Mouse (Mus musculus): ENCODE measurements around the gene Cib1.

The Cib1 gene

DNA sequence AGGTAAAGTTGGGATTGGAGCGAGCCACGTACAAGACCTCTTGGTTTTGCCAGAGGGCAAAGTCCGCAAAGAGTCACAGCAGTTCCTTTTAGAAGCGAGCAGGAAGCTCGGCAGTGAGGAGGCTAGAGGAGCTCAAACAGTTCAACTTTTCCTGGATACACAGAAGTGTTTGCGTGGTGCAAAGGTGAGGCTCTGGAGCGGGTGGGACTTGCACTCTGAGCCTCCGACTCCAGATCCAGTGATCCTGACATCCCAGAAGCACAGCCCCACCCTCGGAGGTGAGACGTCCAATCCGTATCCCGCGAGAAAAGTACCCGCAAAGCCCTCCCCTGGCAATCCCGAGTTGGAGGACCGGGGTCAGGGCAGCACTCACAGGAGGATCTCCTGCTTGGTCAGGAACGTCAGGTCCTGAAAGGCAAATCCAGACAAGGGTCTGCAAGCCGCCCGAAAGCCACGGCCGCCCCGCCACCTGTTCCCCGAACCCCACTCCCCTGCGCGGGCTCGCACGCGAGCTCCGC, 583 bp downstream of the Cib1 start:
- DNase-seq = peak; percentile 16

GRCm38 (mm10) chr7:80230196-80230595, 2.4 kb downstream of the Cib1 start:
- no peak for DNase-seq

DNA sequence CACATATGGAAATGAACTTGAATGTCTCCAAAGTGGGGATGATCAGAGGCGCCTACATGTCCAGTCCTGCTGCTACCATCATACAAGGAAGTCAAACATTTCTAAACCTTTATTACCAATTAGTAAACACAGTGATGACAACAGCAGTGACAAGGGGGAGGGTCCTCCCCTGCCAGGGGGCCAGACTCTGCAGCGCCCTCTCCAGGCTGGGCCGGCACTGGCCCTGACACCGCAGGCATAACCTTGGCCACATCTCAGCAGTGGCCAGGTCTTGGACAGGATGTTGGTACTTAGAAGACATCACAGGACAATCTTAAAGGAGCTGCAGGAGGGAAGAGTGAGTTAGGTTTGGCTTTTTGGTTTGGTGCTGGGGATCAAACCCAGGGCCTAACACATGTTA, 5.5 kb downstream of the Cib1 start:
- DNase-seq = no peak

GRCm38 (mm10) chr7:80221179-80221750, 11.3 kb downstream of the Cib1 start:
- DNase-seq = no peak

- DNase-seq = no peak
Observed at GRCm38 (mm10) chr7:80220237-80220797, 12.3 kb downstream of the Cib1 start.

- DNase-seq = no peak
Observed at GRCm38 (mm10) chr7:80218666-80219065, 13.9 kb downstream of the Cib1 start.

GRCm38 (mm10) chr7:80216566-80216965, 16.0 kb downstream of the Cib1 start:
- DNase-seq = no peak

DNA sequence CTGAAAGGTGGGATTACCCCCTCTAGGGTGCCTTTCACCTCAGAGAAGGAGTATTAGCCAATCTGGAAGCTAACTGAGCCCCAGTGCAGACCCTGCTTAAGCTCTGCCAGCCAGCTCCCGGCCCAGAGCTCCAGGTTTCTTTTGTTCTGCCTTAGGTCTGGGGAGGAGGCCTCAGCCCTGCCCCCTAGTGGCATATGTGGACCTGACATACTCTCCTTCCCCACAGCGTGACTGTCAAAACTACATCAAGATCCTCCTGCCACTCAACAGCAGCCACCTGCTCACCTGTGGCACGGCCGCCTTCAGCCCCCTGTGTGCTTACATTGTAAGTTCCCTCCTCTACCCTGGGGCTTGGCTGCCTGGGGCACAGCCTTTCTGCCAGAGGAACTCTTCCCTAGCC, 17.2 kb downstream of the Cib1 start:
- DNase-seq = peak; percentile 81

GRCm38 (mm10) chr7:80214459-80214858, 18.2 kb downstream of the Cib1 start:
- DNase-seq = no peak

DNA sequence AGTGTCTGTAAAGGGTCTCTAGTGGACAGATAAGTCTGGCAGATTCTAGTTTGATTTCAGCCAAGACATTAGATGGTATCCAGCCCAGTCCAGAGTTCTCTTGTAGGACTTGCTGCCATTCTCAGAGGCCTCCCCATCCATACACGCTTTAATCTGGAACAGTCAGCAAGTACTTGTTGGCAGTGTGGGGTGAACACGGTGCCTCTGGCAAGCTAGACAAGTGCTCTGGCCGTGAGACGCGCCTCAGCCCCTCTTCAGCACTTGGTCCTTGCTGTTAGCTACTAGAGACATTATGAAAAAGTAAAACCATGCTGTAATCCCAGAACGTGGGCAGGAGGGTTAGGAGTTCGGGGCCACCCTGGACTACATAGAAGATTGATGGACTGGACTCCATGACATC, 19.0 kb downstream of the Cib1 start:
- no peak for DNase-seq

GRCm38 (mm10) chr7:80210982-80211381, 21.6 kb downstream of the Cib1 start:
- no peak for DNase-seq

DNA sequence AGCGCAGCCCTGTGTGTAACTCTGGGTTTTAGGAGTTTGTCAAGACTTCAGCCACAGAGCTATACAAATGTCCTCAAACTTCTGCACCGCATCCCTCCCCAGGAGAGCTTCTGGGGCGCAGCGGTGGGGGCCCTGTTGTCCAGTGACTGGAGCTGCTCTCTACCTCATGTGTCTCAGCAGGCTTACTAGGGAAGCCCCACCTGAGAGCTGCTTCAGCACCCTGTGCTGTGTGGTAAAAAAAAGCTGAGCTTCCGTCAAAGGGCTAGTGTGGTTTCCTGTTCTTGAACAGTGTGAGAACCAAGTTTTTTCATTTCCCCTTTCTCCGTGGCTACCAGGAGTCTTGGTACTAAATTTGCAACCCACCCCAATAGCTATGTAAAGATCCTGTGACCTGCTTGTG, 22.9 kb downstream of the Cib1 start:
- no peak for DNase-seq

DNA sequence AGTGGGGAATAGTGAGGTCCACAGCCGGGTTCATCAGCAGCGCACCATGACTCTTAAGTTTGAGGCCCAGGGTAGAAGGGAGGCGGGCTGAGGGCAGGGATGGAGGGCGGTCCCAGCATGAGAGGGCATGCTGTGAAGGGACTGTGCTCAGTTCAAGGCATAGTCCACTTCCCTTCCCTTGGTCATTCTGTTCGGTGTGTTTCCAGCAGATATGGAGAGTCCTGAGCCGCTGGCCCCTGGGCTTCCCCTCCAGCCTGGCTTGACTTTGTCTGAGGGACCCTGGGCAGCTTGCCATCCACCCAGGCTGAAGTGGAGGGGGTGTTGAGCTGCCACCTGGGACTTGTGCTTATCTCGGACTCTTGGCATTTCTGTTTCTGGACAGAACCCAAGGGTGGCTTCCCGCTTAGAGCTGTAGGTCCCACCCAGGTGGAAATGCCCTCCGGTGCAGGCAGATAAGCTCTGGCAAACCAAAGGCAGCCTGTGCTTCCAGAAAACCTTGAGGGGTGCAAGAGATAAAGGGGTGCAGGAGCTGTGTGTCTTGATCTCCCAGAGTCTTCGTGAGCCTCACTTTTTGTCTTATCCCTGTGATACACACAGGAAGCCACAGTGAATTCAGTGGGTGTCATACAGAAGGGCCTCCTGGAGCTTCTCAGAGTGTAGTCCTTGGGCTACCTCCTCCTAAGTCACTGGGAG, 23.7 kb downstream of the Cib1 start:
- DNase-seq = no peak

DNA sequence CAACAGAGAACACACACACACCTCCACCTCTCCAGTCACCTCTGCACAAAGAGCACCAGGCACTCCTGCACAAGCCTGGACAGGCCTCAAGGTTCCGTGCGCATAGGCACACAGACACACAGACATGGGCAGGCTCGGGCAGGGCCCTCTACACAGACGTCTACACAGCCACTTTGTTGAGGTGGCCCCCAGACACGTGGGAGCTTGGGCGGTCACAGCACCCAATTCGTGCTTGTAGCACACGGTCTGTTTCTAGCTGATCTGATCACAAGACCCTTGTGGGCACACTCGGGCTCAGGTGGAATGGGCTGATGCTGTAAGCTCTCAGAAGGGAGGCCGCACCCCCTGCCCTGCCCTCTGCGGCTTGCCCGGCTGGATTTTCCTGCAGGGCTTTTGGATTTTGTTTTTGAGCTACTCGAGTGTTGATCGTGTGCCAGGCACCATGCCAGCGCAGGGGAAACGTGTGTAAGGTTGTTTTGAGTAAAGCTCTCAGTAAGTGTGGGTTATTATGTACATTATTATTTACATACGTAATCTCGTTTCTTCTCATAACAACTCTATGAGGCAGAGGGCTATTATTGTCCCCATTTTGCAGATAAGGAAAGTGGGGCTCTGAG, 24.5 kb downstream of the Cib1 start:
- DNase-seq = no peak

- no peak for DNase-seq
Observed at GRCm38 (mm10) chr7:80207314-80207731, 25.3 kb downstream of the Cib1 start.

DNA sequence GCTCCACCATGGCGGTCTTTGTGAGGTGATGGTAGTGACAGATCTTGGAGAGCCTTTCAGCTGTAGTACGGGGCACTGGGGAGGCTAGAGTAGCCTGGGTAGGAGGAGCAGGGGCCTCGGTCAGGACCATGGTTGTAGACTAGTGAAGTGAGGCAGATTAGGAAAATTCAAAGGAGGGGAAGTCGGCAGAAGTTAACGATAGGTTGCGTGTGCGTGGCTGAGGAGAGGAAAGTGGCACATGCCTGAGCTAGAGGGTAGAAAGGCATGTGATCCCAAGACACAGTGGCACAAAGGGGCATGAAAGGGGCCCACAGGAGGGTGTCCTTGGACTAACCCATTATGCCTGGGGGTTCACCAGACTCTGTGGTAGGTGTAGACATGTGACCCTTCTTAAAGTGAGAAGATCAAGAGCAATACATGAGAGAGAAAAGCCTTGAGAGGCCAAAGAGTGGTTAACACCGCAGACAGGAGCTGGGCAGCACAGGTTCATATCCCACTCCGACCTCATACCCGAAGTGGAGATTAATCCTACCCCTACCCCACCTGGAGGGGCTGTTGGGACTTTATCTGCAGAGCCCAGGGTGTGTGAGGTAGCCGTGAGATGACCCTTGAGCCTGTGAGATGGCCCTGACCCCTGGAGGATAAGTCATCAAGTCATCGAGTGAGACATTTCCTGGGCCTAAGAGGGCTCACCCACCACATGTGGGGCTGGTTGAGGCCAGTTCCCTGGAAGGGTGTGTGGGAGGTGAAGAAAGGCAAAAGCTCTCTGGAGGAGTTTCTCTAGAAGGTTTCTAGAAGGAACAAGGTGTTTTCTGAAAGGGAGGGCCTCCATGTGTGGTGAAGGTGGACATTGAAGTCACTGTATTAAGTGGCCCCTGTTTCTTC, 26.7 kb downstream of the Cib1 start:
- DNase-seq = no peak

DNA sequence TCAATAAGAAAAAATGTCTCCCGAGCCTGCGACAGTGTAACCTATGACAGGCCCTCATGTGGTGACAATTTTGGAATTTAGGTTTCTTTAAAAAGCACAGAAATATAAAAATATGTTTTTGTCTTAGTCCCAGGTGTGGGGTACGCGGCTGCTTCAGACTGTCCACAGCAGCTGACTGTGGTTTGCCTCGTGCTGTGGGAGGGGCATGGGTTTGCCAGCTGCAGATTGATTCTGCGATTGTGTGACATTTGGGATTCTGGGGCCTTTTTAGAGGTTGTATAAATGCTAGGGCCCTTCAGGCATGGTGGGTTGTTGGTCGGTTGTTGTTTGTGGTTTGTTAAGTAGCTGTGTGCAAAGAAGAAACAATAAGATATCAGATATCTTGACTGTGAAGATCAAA, 27.7 kb downstream of the Cib1 start:
- DNase-seq = no peak

GRCm38 (mm10) chr7:80204362-80204761, 28.3 kb downstream of the Cib1 start:
- DNase-seq = no peak

GRCm38 (mm10) chr7:80203638-80204096, 28.9 kb downstream of the Cib1 start:
- no peak for DNase-seq

- DNase-seq = no peak
Observed at GRCm38 (mm10) chr7:80202961-80203360, 29.7 kb downstream of the Cib1 start.

DNA sequence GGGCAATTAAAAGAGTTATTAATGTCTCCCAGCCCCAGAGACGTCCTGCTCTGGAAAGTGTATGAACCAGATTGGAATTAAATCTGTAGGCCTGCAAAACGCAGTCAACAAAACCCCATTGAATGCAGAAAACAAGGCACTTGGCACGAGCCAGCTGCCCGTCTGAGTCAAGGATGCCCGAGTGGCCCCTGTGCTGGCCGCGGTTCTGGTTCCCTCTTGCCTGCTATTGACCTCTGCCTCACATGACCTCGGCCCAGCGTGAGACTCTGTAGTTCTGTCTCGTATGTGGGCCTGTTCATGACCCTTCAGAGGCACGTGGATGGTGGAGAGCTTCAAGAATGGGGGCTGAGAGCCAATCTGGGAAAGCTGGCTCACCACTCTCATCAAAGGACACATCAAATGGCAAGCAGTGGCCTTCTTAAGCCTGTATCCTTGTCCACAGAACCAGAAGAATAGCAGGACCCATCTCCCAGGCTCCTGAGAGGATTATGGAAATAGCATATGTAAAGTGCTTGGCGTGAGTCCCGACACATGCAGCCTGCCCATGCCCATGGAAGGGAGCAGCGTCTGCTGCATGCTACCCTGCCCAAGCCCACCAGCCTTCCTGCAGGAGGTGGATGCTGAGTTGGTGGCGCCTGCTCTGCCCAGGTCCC, 30.6 kb downstream of the Cib1 start:
- peak; percentile 38 for DNase-seq

DNA sequence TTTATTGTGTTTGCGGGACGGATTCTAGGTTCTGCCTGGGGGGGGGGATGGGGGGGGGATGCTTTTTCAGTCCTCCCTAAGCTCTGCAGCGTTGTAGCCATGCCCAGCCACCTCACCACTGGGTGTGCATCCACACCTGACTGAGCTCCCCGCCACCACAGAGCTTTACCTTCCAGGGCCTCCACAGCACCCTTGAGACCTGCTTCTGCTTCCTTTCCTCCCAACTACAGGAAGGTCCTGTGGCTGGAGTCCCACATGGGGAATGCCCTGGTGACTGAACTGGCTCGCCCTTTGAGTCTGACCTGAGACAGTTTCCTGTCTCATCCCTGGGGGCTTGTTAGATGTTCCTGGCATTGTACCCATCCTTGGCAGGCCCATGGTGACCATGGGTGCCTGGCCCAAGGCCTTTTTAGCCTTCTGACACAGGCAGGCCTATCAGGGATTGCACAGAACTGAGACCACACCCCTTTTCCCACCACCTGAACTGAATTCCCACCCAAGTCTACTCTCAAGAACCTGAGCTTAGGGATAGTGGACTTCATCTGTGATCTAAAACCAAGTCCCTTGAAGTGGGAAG, 31.6 kb downstream of the Cib1 start:
- no peak for DNase-seq
